Mouse (Mus musculus): ENCODE results near the gene Dcaf11. TPM values are rescaled to one million over a fixed set of nuclear protein-coding genes. Genes with fewer than 3 reads are reported as not detected.
A peak's percentile ranks its signal among the peaks of the same experiment; 100 is the strongest.

Gene Dcaf11
- polyA plus RNA-seq, 1 experiment from 2014 or later = 117 TPM

- no peak within 1 kb of the TSS for H3K27ac ChIP-seq (ENCODE audit: low read length)
- H3K4me2 ChIP-seq (replicated peaks; ENCODE audit: low read depth, low read length) = no peak within 1 kb of the TSS
- WGBS = 20% methylated on average over 8 of the region's 8 CpGs
- H3K27me3 ChIP-seq (ENCODE audit: insufficient read depth, low read length) = peaks cover 42% of the 10 kb centered on the region
- ATAC-seq (ENCODE audit: low FRiP score, low TSS enrichment) = no peak
- H3K9ac ChIP-seq (replicated peaks; ENCODE audit: low read length) = no peak within 1 kb of the TSS
- no peaks in the 10 kb centered on the region for H3K9me3 ChIP-seq (ENCODE audit: low read length)
- H3K4me1 ChIP-seq (ENCODE audit: insufficient read depth, low read length) = peaks cover 9% of the 10 kb centered on the region; the same call in 1 of the 2 replicates
- no peaks in the 10 kb centered on the region for H3K36me3 ChIP-seq (ENCODE audit: insufficient read depth, low read length)
- no peak within 1 kb of the TSS for H3K4me3 ChIP-seq (ENCODE audit: low read length)
These were observed 35.0 kb upstream of the Dcaf11 start, which contains the start of gene Nrl for GRCm38 (mm10) chr14:55524785-55525184. Gene Nrl, minus strand, starts transcription at chr14:55524981.

GRCm38 (mm10) chr14:55526674-55527073, 33.1 kb upstream of the Dcaf11 start:
- 87% methylated on average over 2 of the region's 2 CpGs for WGBS
- H3K4me1 ChIP-seq (ENCODE audit: insufficient read depth, low read length) = no peaks in the 10 kb centered on the region
- no peak overlapping the region for H3K4me3 ChIP-seq (ENCODE audit: low read length)
- no peak for ATAC-seq (ENCODE audit: low FRiP score, low TSS enrichment)
- H3K36me3 ChIP-seq (ENCODE audit: insufficient read depth, low read length) = no peaks in the 10 kb centered on the region
- no peaks in the 10 kb centered on the region for H3K9me3 ChIP-seq (ENCODE audit: low read length)
- peaks cover 27% of the 10 kb centered on the region for H3K27me3 ChIP-seq (ENCODE audit: insufficient read depth, low read length)
- no peak overlapping the region for H3K9ac ChIP-seq (replicated peaks; ENCODE audit: low read length)
- H3K27ac ChIP-seq (ENCODE audit: low read length) = no peak overlapping the region
- no peak overlapping the region for H3K4me2 ChIP-seq (replicated peaks; ENCODE audit: low read depth, low read length)

- no peak overlapping the region for H3K4me3 ChIP-seq (ENCODE audit: low read length)
- H3K27ac ChIP-seq (ENCODE audit: low read length) = no peak overlapping the region
- 27% methylated on average over 3 of the region's 3 CpGs for WGBS
These were observed 31.9 kb upstream of the Dcaf11 start for GRCm38 (mm10) chr14:55527940-55528339.

GRCm38 (mm10) chr14:55536116-55536745, 23.6 kb upstream of the Dcaf11 start:
- no peak overlapping the region for H3K27ac ChIP-seq (ENCODE audit: low read length)
- peaks cover 6% of the 10 kb centered on the region for H3K4me1 ChIP-seq (ENCODE audit: insufficient read depth, low read length)

More at GRCm38 (mm10) chr14:55527940-55528339, 31.9 kb upstream of the Dcaf11 start:
- peaks cover 16% of the 10 kb centered on the region for H3K27me3 ChIP-seq (ENCODE audit: insufficient read depth, low read length)
- no peaks in the 10 kb centered on the region for H3K36me3 ChIP-seq (ENCODE audit: insufficient read depth, low read length)
- no peaks in the 10 kb centered on the region for H3K9me3 ChIP-seq (ENCODE audit: low read length)
- no peak overlapping the region for H3K4me2 ChIP-seq (replicated peaks; ENCODE audit: low read depth, low read length)
- ATAC-seq (ENCODE audit: low FRiP score, low TSS enrichment) = no peak
- no peaks in the 10 kb centered on the region for H3K4me1 ChIP-seq (ENCODE audit: insufficient read depth, low read length)
- H3K9ac ChIP-seq (replicated peaks; ENCODE audit: low read length) = no peak overlapping the region

GRCm38 (mm10) chr14:55540067-55540786, 19.6 kb upstream of the Dcaf11 start, which contains the start of gene Pck2:
Gene Pck2, plus strand, starts transcription at chr14:55540266.
- peak; percentile 98 for ATAC-seq (ENCODE audit: low FRiP score, low TSS enrichment)
- WGBS = 0% methylated on average over 32 of the region's 32 CpGs
- Histone ChIP-seq H3K4me3 (ENCODE audit: low read length) (peak within 1 kb of the TSS; percentile 64), H3K9me3 (ENCODE audit: low read length) (no peaks in the 10 kb centered on the region), H3K4me1 (ENCODE audit: insufficient read depth, low read length) (peaks cover 12% of the 10 kb centered on the region), H3K27me3 (ENCODE audit: insufficient read depth, low read length) (no peaks in the 10 kb centered on the region), H3K9ac (replicated peaks; ENCODE audit: low read length) (peak within 1 kb of the TSS; percentile 77), H3K4me2 (replicated peaks; ENCODE audit: low read depth, low read length) (peak within 1 kb of the TSS; percentile 64), H3K36me3 (ENCODE audit: insufficient read depth, low read length) (peaks cover 26% of the 10 kb centered on the region), H3K27ac (ENCODE audit: low read length) (peak within 1 kb of the TSS; percentile 93)

More at GRCm38 (mm10) chr14:55536116-55536745, 23.6 kb upstream of the Dcaf11 start:
- WGBS = 50% methylated on average over 6 of the region's 6 CpGs
- H3K4me2 ChIP-seq (replicated peaks; ENCODE audit: low read depth, low read length) = no peak overlapping the region
- no peaks in the 10 kb centered on the region for H3K9me3 ChIP-seq (ENCODE audit: low read length)
- no peak overlapping the region for H3K9ac ChIP-seq (replicated peaks; ENCODE audit: low read length)
- no peak for ATAC-seq (ENCODE audit: low FRiP score, low TSS enrichment)
- no peaks in the 10 kb centered on the region for H3K36me3 ChIP-seq (ENCODE audit: insufficient read depth, low read length)
- H3K27me3 ChIP-seq (ENCODE audit: insufficient read depth, low read length) = no peaks in the 10 kb centered on the region
- H3K4me3 ChIP-seq (ENCODE audit: low read length) = no peak overlapping the region

GRCm38 (mm10) chr14:55540787-55541321, 19.0 kb upstream of the Dcaf11 start:
- Histone ChIP-seq H3K27ac (ENCODE audit: low read length) (peak overlapping the region; percentile 93), H3K27me3 (ENCODE audit: insufficient read depth, low read length) (no peaks in the 10 kb centered on the region), H3K9me3 (ENCODE audit: low read length) (no peaks in the 10 kb centered on the region), H3K4me1 (ENCODE audit: insufficient read depth, low read length) (peaks cover 12% of the 10 kb centered on the region), H3K4me2 (replicated peaks; ENCODE audit: low read depth, low read length) (peak overlapping the region; percentile 64), H3K9ac (replicated peaks; ENCODE audit: low read length) (peak overlapping the region; percentile 77), H3K4me3 (ENCODE audit: low read length) (peak overlapping the region; percentile 64), H3K36me3 (ENCODE audit: insufficient read depth, low read length) (peaks cover 32% of the 10 kb centered on the region)
- peak; percentile 47 for ATAC-seq (ENCODE audit: low FRiP score, low TSS enrichment)
- 4% methylated on average over 10 of the region's 10 CpGs for WGBS

- Histone ChIP-seq H3K4me2 (replicated peaks; ENCODE audit: low read depth, low read length) (no peak overlapping the region), H3K27ac (ENCODE audit: low read length) (no peak overlapping the region), H3K4me3 (ENCODE audit: low read length) (no peak overlapping the region), H3K36me3 (ENCODE audit: insufficient read depth, low read length) (peaks cover 40% of the 10 kb centered on the region), H3K27me3 (ENCODE audit: insufficient read depth, low read length) (no peaks in the 10 kb centered on the region), H3K9ac (replicated peaks; ENCODE audit: low read length) (no peak overlapping the region), H3K9me3 (ENCODE audit: low read length) (no peaks in the 10 kb centered on the region), H3K4me1 (ENCODE audit: insufficient read depth, low read length) (peaks cover 12% of the 10 kb centered on the region)
- WGBS = 96% methylated on average over 12 of the region's 12 CpGs
- ATAC-seq (ENCODE audit: low FRiP score, low TSS enrichment) = no peak
These were observed 17.5 kb upstream of the Dcaf11 start for GRCm38 (mm10) chr14:55542268-55542667.

GRCm38 (mm10) chr14:55544334-55544733, 15.5 kb upstream of the Dcaf11 start:
- H3K4me2 ChIP-seq (replicated peaks; ENCODE audit: low read depth, low read length) = no peak overlapping the region
- H3K36me3 ChIP-seq (ENCODE audit: insufficient read depth, low read length) = peaks cover 59% of the 10 kb centered on the region
- no peak overlapping the region for H3K4me3 ChIP-seq (ENCODE audit: low read length)
- no peak overlapping the region for H3K27ac ChIP-seq (ENCODE audit: low read length)
- H3K4me1 ChIP-seq (ENCODE audit: insufficient read depth, low read length) = peaks cover 12% of the 10 kb centered on the region
- WGBS = 85% methylated on average over 9 of the region's 9 CpGs
- no peaks in the 10 kb centered on the region for H3K9me3 ChIP-seq (ENCODE audit: low read length)
- no peak for ATAC-seq (ENCODE audit: low FRiP score, low TSS enrichment)
- no peaks in the 10 kb centered on the region for H3K27me3 ChIP-seq (ENCODE audit: insufficient read depth, low read length)
- H3K9ac ChIP-seq (replicated peaks; ENCODE audit: low read length) = no peak overlapping the region

- H3K4me3 ChIP-seq (ENCODE audit: low read length) = no peak overlapping the region
- H3K4me2 ChIP-seq (replicated peaks; ENCODE audit: low read depth, low read length) = no peak overlapping the region
- H3K9ac ChIP-seq (replicated peaks; ENCODE audit: low read length) = no peak overlapping the region
- no peaks in the 10 kb centered on the region for H3K9me3 ChIP-seq (ENCODE audit: low read length)
- H3K36me3 ChIP-seq (ENCODE audit: insufficient read depth, low read length) = peaks cover 41% of the 10 kb centered on the region
- H3K4me1 ChIP-seq (ENCODE audit: insufficient read depth, low read length) = no peaks in the 10 kb centered on the region
- H3K27ac ChIP-seq (ENCODE audit: low read length) = no peak overlapping the region
- ATAC-seq (ENCODE audit: low FRiP score, low TSS enrichment) = no peak
- 92% methylated on average over 6 of the region's 6 CpGs for WGBS
- no peaks in the 10 kb centered on the region for H3K27me3 ChIP-seq (ENCODE audit: insufficient read depth, low read length)
These were observed 9.6 kb upstream of the Dcaf11 start for GRCm38 (mm10) chr14:55550191-55550590.

- H3K4me2 ChIP-seq (replicated peaks; ENCODE audit: low read depth, low read length) = no peak overlapping the region
- H3K9ac ChIP-seq (replicated peaks; ENCODE audit: low read length) = no peak overlapping the region
- no peaks in the 10 kb centered on the region for H3K4me1 ChIP-seq (ENCODE audit: insufficient read depth, low read length)
- H3K27ac ChIP-seq (ENCODE audit: low read length) = no peak overlapping the region
- H3K27me3 ChIP-seq (ENCODE audit: insufficient read depth, low read length) = no peaks in the 10 kb centered on the region
- no peak for ATAC-seq (ENCODE audit: low FRiP score, low TSS enrichment)
- no peak overlapping the region for H3K4me3 ChIP-seq (ENCODE audit: low read length)
- 67% methylated on average over 5 of the region's 5 CpGs for WGBS
- H3K36me3 ChIP-seq (ENCODE audit: insufficient read depth, low read length) = peaks cover 31% of the 10 kb centered on the region
- H3K9me3 ChIP-seq (ENCODE audit: low read length) = no peaks in the 10 kb centered on the region
These were observed 8.5 kb upstream of the Dcaf11 start for GRCm38 (mm10) chr14:55551347-55551746.
